Comparison of ENCODE assay signal across 8 mouse cellular contexts in the genomic region with DNA sequence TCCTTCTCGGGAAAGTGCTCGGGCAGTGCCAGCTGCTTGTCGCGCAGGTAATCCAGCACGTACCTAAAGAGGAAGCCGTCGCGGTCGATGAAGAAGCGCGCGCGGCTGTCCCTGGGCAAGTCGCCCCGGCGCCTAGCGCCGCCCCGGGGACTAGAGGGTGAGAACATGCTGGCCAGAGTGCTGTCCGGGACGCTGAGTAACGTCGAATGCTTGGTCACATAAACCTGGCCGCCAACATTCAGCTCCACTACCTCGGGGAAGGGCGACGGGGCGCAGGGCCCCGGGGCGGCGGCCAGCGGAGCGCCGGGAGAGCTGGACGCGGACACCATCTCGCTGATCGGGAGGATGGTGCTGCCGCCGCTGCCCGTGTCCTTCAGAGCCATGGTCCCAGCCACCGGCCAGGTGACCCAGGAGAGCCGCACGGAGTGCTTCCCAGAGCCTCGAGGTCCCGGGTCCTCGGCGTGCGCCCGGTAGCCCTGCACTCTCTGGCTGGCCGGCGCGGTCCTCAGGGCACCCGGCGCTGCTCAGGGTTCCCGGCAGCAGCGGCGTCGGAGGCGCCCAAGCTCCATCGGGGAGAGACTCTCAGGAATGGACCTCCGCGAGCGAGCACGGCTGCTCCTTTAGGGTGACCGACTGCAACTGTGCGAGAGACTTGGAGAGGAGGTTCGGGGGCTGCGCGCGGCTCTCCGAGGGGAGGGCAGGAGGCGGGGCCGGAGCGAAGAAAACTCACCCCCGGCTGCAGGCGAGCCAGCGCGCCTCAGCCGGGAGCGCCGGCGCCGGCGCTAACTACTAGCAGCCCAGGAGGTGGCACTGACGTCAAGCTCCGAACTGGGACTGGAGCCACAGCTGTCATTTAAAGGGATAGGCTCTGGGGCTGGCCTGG. TPM values are rescaled to one million over a fixed set of nuclear protein-coding genes. Genes with fewer than 3 reads are reported as not detected.
DNase-seq lines count a peak whose midpoint lies in the region; ATAC-seq and TF ChIP-seq lines count a peak whose summit lies in the region.

A gene (minus strand): TSS at position 761 of the 883 bp plus-strand sequence.

- H3K9ac ChIP-seq in ES-E14 (ENCODE audit: insufficient read depth, low read depth, low read length, poor library complexity, severe bottlenecking): peak within 1 kb of the TSS; percentile 56
- peak within 1 kb of the TSS; percentile 61 for H3K9ac ChIP-seq in forebrain, embryonic 14.5 days (ENCODE audit: low read length)
- H3K9ac ChIP-seq in liver, embryonic 14.5 days (replicated peaks): no peak within 1 kb of the TSS
- H3K9ac ChIP-seq in neural tube, embryonic 15.5 days (replicated peaks): peak within 1 kb of the TSS; percentile 68

- no peak for TF ChIP-seq EP300 in liver, embryonic 14.5 days (IDR thresholded peaks at IDR 0.05; ENCODE audit: low read depth)

- H3K36me3 ChIP-seq in ES-E14 (ENCODE audit: control insufficient read depth, insufficient read depth, low read length, poor library complexity, severe bottlenecking): no peaks in the 10 kb centered on the region
- H3K36me3 ChIP-seq in forebrain, embryonic 14.5 days (ENCODE audit: control insufficient read depth, insufficient read depth, low read length): no peaks in the 10 kb centered on the region
- no peaks in the 10 kb centered on the region for H3K36me3 ChIP-seq in liver, embryonic 14.5 days (replicated peaks; ENCODE audit: control insufficient read depth, insufficient read depth, low read depth)
- no peaks in the 10 kb centered on the region for H3K36me3 ChIP-seq in neural tube, embryonic 15.5 days

- H3K27ac ChIP-seq in ES-E14 (ENCODE audit: insufficient read depth, low read depth, low read length, poor library complexity, severe bottlenecking): no peak within 1 kb of the TSS
- H3K27ac ChIP-seq in forebrain, embryonic 14.5 days (ENCODE audit: low read depth, low read length): no peak within 1 kb of the TSS
- H3K27ac ChIP-seq in liver, embryonic 14.5 days: no peak within 1 kb of the TSS
- H3K27ac ChIP-seq in neural tube, embryonic 15.5 days (replicated peaks): peak within 1 kb of the TSS; percentile 80

- WGBS in forebrain, embryonic 14.5 days: under 1% methylated on average over 77 of the region's 87 CpGs
- WGBS in liver, embryonic 14.5 days (ENCODE audit: insufficient replicate concordance): 2% methylated on average over 86 of the region's 87 CpGs
- WGBS in neural tube, embryonic 15.5 days: under 1% methylated on average over 86 of the region's 87 CpGs

- no peaks in the 10 kb centered on the region for H3K9me3 ChIP-seq in ES-E14 (ENCODE audit: control insufficient read depth, insufficient read depth, low read depth, low read length)
- H3K9me3 ChIP-seq in forebrain, embryonic 14.5 days (replicated peaks; ENCODE audit: control insufficient read depth, low read length): no peaks in the 10 kb centered on the region
- no peaks in the 10 kb centered on the region for H3K9me3 ChIP-seq in liver, embryonic 14.5 days (ENCODE audit: control insufficient read depth, low read length)
- H3K9me3 ChIP-seq in neural tube, embryonic 15.5 days (replicated peaks): no peaks in the 10 kb centered on the region

- H3K4me1 ChIP-seq in ES-E14 (ENCODE audit: control insufficient read depth in 2 of 2, insufficient read depth in 2 of 2, low read length in 2 of 2, poor library complexity in 1 of 2): peaks cover 0 to 2% of the 10 kb centered on the region in 2 experiments; a peak in 1 of 4 replicates
- peaks cover 2% of the 10 kb centered on the region; the same call in 1 of the 2 replicates for H3K4me1 ChIP-seq in forebrain, embryonic 14.5 days (ENCODE audit: control insufficient read depth, insufficient read depth, low read length)
- no peaks in the 10 kb centered on the region for H3K4me1 ChIP-seq in liver, embryonic 14.5 days (replicated peaks; ENCODE audit: control insufficient read depth in 2 of 2, insufficient read depth in 2 of 2, low read length in 1 of 2)
- peaks cover 12% of the 10 kb centered on the region for H3K4me1 ChIP-seq in neural tube, embryonic 15.5 days

- peak; percentile 51 for DNase-seq in ES-E14 (ENCODE audit: low read depth, low spot score)
- peak; percentile 86 for DNase-seq in cerebellum, adult 11-12 months
- peak; percentile 94 for DNase-seq in forebrain, embryonic 14.5 days (ENCODE audit: low spot score)
- peak; percentile 16 to 29 for DNase-seq in heart, postnatal 36 days
- DNase-seq in layer of hippocampus, adult 18-20 months (ENCODE audit: low spot score in 2 of 2): peak; percentile 49 to 62
- no peak for DNase-seq in liver, embryonic 14.5 days (ENCODE audit: low read depth in 3 of 3, low spot score in 3 of 3)

- intact Hi-C loops in heart, postnatal 36 days (cut with DNase I): no loop called here

- H3K27me3 ChIP-seq in forebrain, embryonic 14.5 days (replicated peaks; ENCODE audit: control insufficient read depth, insufficient read depth, low read length): no peaks in the 10 kb centered on the region
- H3K27me3 ChIP-seq in liver, embryonic 14.5 days (ENCODE audit: control insufficient read depth, insufficient read depth, low read length): peaks cover 18% of the 10 kb centered on the region
- H3K27me3 ChIP-seq in neural tube, embryonic 15.5 days (replicated peaks): no peaks in the 10 kb centered on the region

- ATAC-seq in forebrain, embryonic 14.5 days: peak; percentile 96
- no peak for ATAC-seq in liver, embryonic 14.5 days (ENCODE audit: insufficient read depth)
- ATAC-seq in neural tube, embryonic 15.5 days (ENCODE audit: low FRiP score): peak; percentile 92
- ATAC-seq in monocyte, adult 5-6 weeks (replicated peaks; ENCODE audit: insufficient number of reproducible peaks, low FRiP score, low TSS enrichment, poor library complexity, severe bottlenecking): no peak

- H3K4me2 ChIP-seq in forebrain, embryonic 14.5 days (ENCODE audit: low read length): peak within 1 kb of the TSS; percentile 80
- H3K4me2 ChIP-seq in liver, embryonic 14.5 days (ENCODE audit: low read depth): peak within 1 kb of the TSS; percentile 40
- peak within 1 kb of the TSS; percentile 82 for H3K4me2 ChIP-seq in neural tube, embryonic 15.5 days

- no peak for TF ChIP-seq CTCF in liver, embryonic 14.5 days (IDR thresholded peaks at IDR 0.05; ENCODE audit: low read depth)

- in situ Hi-C loops in ES-E14 (cut with MboI; ENCODE audit: low sequenced_read_pairs in 2 of 2, unreplicated experiment in 2 of 2): no loop called here

- H3K4me3 ChIP-seq in ES-E14 (ENCODE audit: insufficient read depth in 1 of 2, low read depth in 1 of 2, low read length in 2 of 2, poor library complexity in 1 of 2, severe bottlenecking in 1 of 2): peak within 1 kb of the TSS; percentile 68 to 71
- H3K4me3 ChIP-seq in forebrain, embryonic 14.5 days (ENCODE audit: low read depth, low read length): peak within 1 kb of the TSS; percentile 57
- H3K4me3 ChIP-seq in liver, embryonic 14.5 days (ENCODE audit: insufficient read depth in 1 of 2, low read depth in 2 of 2, low read length in 2 of 2): no peak within 1 kb of the TSS
- H3K4me3 ChIP-seq in neural tube, embryonic 15.5 days (replicated peaks): peak within 1 kb of the TSS; percentile 66

TF ChIP-seq in ES-E14, 5 proteins besides CTCF, POLR2A, EP300 and RAD21:
- no peak for TF ChIP-seq HCFC1 (IDR thresholded peaks at IDR 0.05; ENCODE audit: borderline replicate concordance, insufficient read depth, low read length)
- no peak for TF ChIP-seq MAFK (IDR thresholded peaks at IDR 0.05; ENCODE audit: insufficient read depth, low read depth, low read length)
- no peak for TF ChIP-seq ZNF384 (IDR thresholded peaks at IDR 0.05; ENCODE audit: low read depth, low read length)
- no peak for TF ChIP-seq ZC3H11A (IDR thresholded peaks at IDR 0.05; ENCODE audit: borderline replicate concordance, low read depth, low read length)
- no peak for TF ChIP-seq CHD2 (IDR thresholded peaks at IDR 0.05; ENCODE audit: low read depth, low read length)

RNA-seq across cellular contexts. Expression of the gene that starts here (rescaled TPM):
- 0.62 and 0.95 TPM in 2 replicates for total RNA-seq in ES-E14 (2012; rRNA removed)
- 5.7 and 6.5 TPM in 2 replicates for polyA plus RNA-seq in forebrain, embryonic 14.5 days (2014; fragmentation: Nextera tagmentation; extraction: Ambion mirVana)
- total RNA-seq in heart, postnatal 36 days (2021): under 1 TPM; 0.30 to 0.33 TPM
- 1 to 10 TPM; 6.0 to 6.4 TPM for total RNA-seq in layer of hippocampus, adult 18-20 months (2021)
- 0.02 TPM in 1 of 2 replicates, not detected in the other for polyA plus RNA-seq in liver, embryonic 14.5 days (2012; rRNA removed)
- not detected in 2 replicates for polyA plus RNA-seq in liver, embryonic 14.5 days (2014; fragmentation: Nextera tagmentation; extraction: Ambion mirVana)
- 31.6 and 37.0 TPM in 2 replicates for polyA plus RNA-seq in neural tube, embryonic 15.5 days (2015; fragmentation: Nextera tagmentation; extraction: Ambion mirVana)
- not detected in 3 replicates for total RNA-seq in monocyte, adult 5-6 weeks (2017)

Comparison
In these comparisons a context has a peak if more than half of its experiments do, and no peak if none do; other contexts are left out.
1. Peak in DNase-seq, H3K4me3 ChIP-seq and H3K9ac ChIP-seq in ES-E14; RNA of the gene not detected or under 1 TPM.
2. Peak in DNase-seq in heart, postnatal 36 days; RNA of the gene not detected or under 1 TPM.
3. DNase-seq: peak in cerebellum, adult 11-12 months (single experiment), forebrain, embryonic 14.5 days (single experiment) and layer of hippocampus, adult 18-20 months (2 of 2); none in liver, embryonic 14.5 days (0 of 3).
4. H3K4me3 ChIP-seq: peak in forebrain, embryonic 14.5 days (single experiment) and neural tube, embryonic 15.5 days (single experiment); none in liver, embryonic 14.5 days (0 of 2).
5. ATAC-seq: peak in forebrain, embryonic 14.5 days (single experiment) and neural tube, embryonic 15.5 days (single experiment); none in liver, embryonic 14.5 days (single experiment) and monocyte, adult 5-6 weeks (single experiment).
6. Peak in every context shown above with its lines, with median percentiles within 50 percentile points of each other: H3K4me2 ChIP-seq.